Mouse (Mus musculus) heart, adult 18-20 months (tissue): ENCODE results near the gene Tmem19. TPM values are rescaled to one million over a fixed set of nuclear protein-coding genes. Genes with fewer than 3 reads are reported as not detected.

Experiments used
- DNase-seq, 2 experiments: peaks; one replicate each; pipeline ENCODE4 v3.0.0; 2021 to 2022; ENCODE audit warnings: mixed read lengths in 1 of 2
- total RNA-seq, 2 experiments: library from RNA; stranded (reverse); gene quantifications; 2 replicates each; pipeline ENCODE4 v1.2.3; 2021

Tmem19 gene
- total RNA-seq, 2 experiments from 2014 or later = 11.2 to 16.9 TPM

GRCm38 (mm10) chr10:115311263-115311965 is 50.9 kb downstream of the Tmem19 start:
- peak in 1 of 2 experiments; percentile 44 for DNase-seq

GRCm38 (mm10) chr10:115309191-115309590 is 53.1 kb downstream of the Tmem19 start:
- DNase-seq = no peak

GRCm38 (mm10) chr10:115307331-115307875 is 54.9 kb downstream of the Tmem19 start:
- no peak for DNase-seq

GRCm38 (mm10) chr10:115298683-115299082 is 63.6 kb downstream of the Tmem19 start:
- no peak for DNase-seq

GRCm38 (mm10) chr10:115297582-115297981 is 64.7 kb downstream of the Tmem19 start:
- DNase-seq = no peak

GRCm38 (mm10) chr10:115296401-115296935 is 65.8 kb downstream of the Tmem19 start:
- DNase-seq = no peak

GRCm38 (mm10) chr10:115295162-115295561 is 67.1 kb downstream of the Tmem19 start:
- DNase-seq = no peak

GRCm38 (mm10) chr10:115294715-115295114 is 67.6 kb downstream of the Tmem19 start:
- no peak for DNase-seq

- no peak for DNase-seq
These were observed 68.4 kb downstream of the Tmem19 start for GRCm38 (mm10) chr10:115293946-115294345.

GRCm38 (mm10) chr10:115290671-115291070 is 71.6 kb downstream of the Tmem19 start:
- no peak for DNase-seq

Other genes with a start within 250 kb of the Tmem19 start
- not detected for gene Tph2, start 177.5 kb downstream of the Tmem19 start, total RNA-seq
- gene Tbc1d15, start 111.0 kb downstream of the Tmem19 start, total RNA-seq = 10 to 100 TPM; 47.9 to 49.2 TPM
- 10 to 100 TPM; 77.8 to 81.0 TPM for gene Rab21, start 46.9 kb downstream of the Tmem19 start, total RNA-seq
- gene Thap2, start 21.9 kb upstream of the Tmem19 start, total RNA-seq = 1 to 10 TPM; 8.7 to 9.3 TPM
- gene Zfc3h1, start 22.5 kb upstream of the Tmem19 start, total RNA-seq = 10 to 100 TPM; 10.7 to 12.8 TPM
- gene A930009A15Rik, start 207.5 kb upstream of the Tmem19 start, total RNA-seq = not detected
- gene Lgr5, start 225.3 kb upstream of the Tmem19 start, total RNA-seq = under 1 TPM; 0.08 to 0.20 TPM